Mouse (Mus musculus): ENCODE results near the gene Srp54a. TPM values are rescaled to one million over a fixed set of nuclear protein-coding genes. Genes with fewer than 3 reads are reported as not detected.

The Srp54a gene
- polyA plus RNA-seq (2012; rRNA removed; ENCODE audit: low replicate concordance), result 14.0 and 21.4 TPM in 2 replicates

DNA sequence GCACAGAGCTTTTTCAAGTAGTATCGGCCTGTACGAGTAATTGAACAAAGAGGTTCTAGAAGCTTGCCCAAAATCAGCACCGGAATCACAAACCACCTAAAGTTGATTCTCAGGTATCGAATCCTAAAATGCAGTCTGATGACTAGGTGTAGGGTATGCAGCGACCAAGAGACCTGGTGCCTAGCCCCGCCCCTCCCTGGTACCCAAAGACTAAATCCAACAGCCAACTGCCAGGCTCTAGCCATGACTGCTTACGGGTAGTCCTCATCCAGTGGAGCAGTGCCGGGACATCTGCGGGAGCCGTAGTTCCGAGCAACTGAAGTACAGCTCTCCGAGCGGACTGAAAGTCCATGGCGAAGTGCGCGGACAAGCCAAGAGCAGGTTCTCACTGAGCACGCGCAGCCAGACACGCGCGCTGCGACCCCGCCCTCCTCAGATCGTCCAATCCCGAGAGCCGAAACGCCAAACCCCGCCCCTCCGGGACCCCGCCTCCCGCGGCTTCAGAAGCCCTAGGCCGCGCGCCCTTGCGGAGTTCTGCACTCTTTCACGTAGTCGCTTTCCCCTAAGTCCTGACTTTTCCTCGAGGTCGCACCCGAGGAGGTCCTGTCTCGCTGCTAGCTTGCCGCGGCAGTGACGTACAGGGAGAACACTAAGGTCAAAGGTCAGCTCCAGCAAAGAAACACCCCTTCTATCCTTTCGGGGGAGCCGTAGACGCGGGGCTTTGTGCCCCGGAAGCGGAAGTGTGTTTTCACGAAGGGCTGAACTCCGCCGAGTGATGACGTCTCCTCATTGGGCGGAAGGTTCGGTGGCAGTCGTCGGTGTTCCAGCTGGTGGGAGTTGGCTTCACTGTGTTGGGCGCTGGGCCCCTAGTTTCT lies at the start of gene Srp54a, which contains the start of gene 2700097O09Rik:
Gene Srp54a, plus strand, starts transcription at position 537 of the 875 bp plus-strand sequence.
Gene 2700097O09Rik, minus strand, starts transcription at position 385 of the 875 bp plus-strand sequence.

GRCm38 (mm10) chr12:55124242-55124641 lies 44.2 kb downstream of the Srp54a start, which contains the start of gene Fam177a:
Gene Fam177a, plus strand, starts transcription at chr12:55124469.

GRCm38 (mm10) chr12:55154559-55155448 lies 74.7 kb downstream of the Srp54a start, which contains the start of gene Srp54b:
Gene Srp54b, plus strand, starts transcription at chr12:55155104.

Other genes with a start within 250 kb of the Srp54a start
- 32.9 and 44.9 TPM in 2 replicates for gene Cfl2, start 217.4 kb upstream of the Srp54a start, polyA plus RNA-seq (2012; rRNA removed; ENCODE audit: low replicate concordance)
- gene Gm20403, start 93.7 kb upstream of the Srp54a start, polyA plus RNA-seq (2012; rRNA removed; ENCODE audit: low replicate concordance), result not detected in 2 replicates
- 4.8 and 6.5 TPM in 2 replicates for gene Baz1a, start 65.9 kb upstream of the Srp54a start, polyA plus RNA-seq (2012; rRNA removed; ENCODE audit: low replicate concordance)
- gene 2700097O09Rik, start 152 bp upstream of the Srp54a start, polyA plus RNA-seq (2012; rRNA removed; ENCODE audit: low replicate concordance), result 8.0 and 8.9 TPM in 2 replicates
- 8.1 and 11.8 TPM in 2 replicates for gene Fam177a, start 44.2 kb downstream of the Srp54a start, polyA plus RNA-seq (2012; rRNA removed; ENCODE audit: low replicate concordance)
- 16.7 and 22.5 TPM in 2 replicates for gene Srp54b, start 74.8 kb downstream of the Srp54a start, polyA plus RNA-seq (2012; rRNA removed; ENCODE audit: low replicate concordance)
- gene 1700047I17Rik2, start 119.3 kb downstream of the Srp54a start, polyA plus RNA-seq (2012; rRNA removed; ENCODE audit: low replicate concordance), result not detected in 2 replicates
- 10.7 and 12.2 TPM in 2 replicates for gene Srp54c, start 149.9 kb downstream of the Srp54a start, polyA plus RNA-seq (2012; rRNA removed; ENCODE audit: low replicate concordance)
- 8.2 and 11.3 TPM in 2 replicates for gene 1110008L16Rik, start 219.3 kb downstream of the Srp54a start, polyA plus RNA-seq (2012; rRNA removed; ENCODE audit: low replicate concordance)
- gene Ppp2r3c, start 222.7 kb downstream of the Srp54a start, polyA plus RNA-seq (2012; rRNA removed; ENCODE audit: low replicate concordance), result 2.8 and 3.9 TPM in 2 replicates